Mouse (Mus musculus) thymus, adult 2 months (tissue): ENCODE data around the gene Sdc4. TPM values are rescaled to one million over a fixed set of nuclear protein-coding genes. Genes with fewer than 3 reads are reported as not detected.
A peak's percentile ranks its signal among the peaks of the same experiment; 100 is the strongest.

Source experiments
- DNase-seq: peaks from one replicate; pipeline ENCODE4 v3.0.0; 2021
- H3K27ac ChIP-seq: fragments of 200-500 bp; 2 replicates; pipeline ENCODE4 v1.5.1; 2012; ENCODE audit warnings: low read length, control low read depth; ENCODE audit not compliant: control insufficient read depth, insufficient read depth
- H3K27me3 ChIP-seq: fragments of 200-500 bp; 2 replicates; pipeline ENCODE4 v1.6.1; 2012; ENCODE audit warnings: mild to moderate bottlenecking, low read length, moderate library complexity, mixed read lengths; ENCODE audit not compliant: control insufficient read depth, insufficient read depth
- H3K36me3 ChIP-seq: fragments of 200-500 bp; 2 replicates; pipeline ENCODE4 v1.6.1; 2012; ENCODE audit warnings: mild to moderate bottlenecking, low read length, moderate library complexity; ENCODE audit not compliant: control insufficient read depth, insufficient read depth
- H3K4me1 ChIP-seq: fragments of 200-500 bp; replicated peaks from 2 replicates; pipeline ENCODE4 v1.6.1; 2012; ENCODE audit warnings: low read length; ENCODE audit not compliant: control insufficient read depth, insufficient read depth
- H3K4me3 ChIP-seq: fragments of 200-500 bp; 2 replicates; pipeline ENCODE4 v1.5.1; 2012; ENCODE audit warnings: mild to moderate bottlenecking, low read length, control low read depth, moderate library complexity; ENCODE audit not compliant: control insufficient read depth, insufficient read depth
- CTCF ChIP-seq: fragments of 200-500 bp; IDR thresholded peaks from 2 replicates; pipeline ENCODE4 v1.5.1; 2012; ENCODE audit warnings: mild to moderate bottlenecking, control low read depth, low read length, moderate library complexity, borderline replicate concordance; ENCODE audit not compliant: control insufficient read depth, poor library complexity, insufficient read depth; ENCODE audit errors: extremely low read depth
- POLR2A ChIP-seq: fragments of 200-500 bp; IDR thresholded peaks from 2 replicates; pipeline ENCODE4 v1.6.1; 2012; ENCODE audit warnings: mild to moderate bottlenecking, low read length, control low read depth, moderate library complexity; ENCODE audit not compliant: control insufficient read depth, poor library complexity, insufficient read depth; ENCODE audit errors: extremely low read depth
- WGBS: fragments of 180-500 bp; shearing (Covaris S2); methylation state at CpG from one replicate; pipeline ENCODE4 v1.1.7; 2018; 5-methylcytosine and 5-hydroxymethylcytosine counted together
- polyA plus RNA-seq: library from polyadenylated mRNA; depleted of rRNA; stranded (reverse); fragments of >200 nt; gene quantifications from 2 replicates; pipeline ENCODE4 v1.2.3, GENCODE M21; 2012

Gene Sdc4
- polyA plus RNA-seq, 1 experiment, result 18.6 TPM

DNA sequence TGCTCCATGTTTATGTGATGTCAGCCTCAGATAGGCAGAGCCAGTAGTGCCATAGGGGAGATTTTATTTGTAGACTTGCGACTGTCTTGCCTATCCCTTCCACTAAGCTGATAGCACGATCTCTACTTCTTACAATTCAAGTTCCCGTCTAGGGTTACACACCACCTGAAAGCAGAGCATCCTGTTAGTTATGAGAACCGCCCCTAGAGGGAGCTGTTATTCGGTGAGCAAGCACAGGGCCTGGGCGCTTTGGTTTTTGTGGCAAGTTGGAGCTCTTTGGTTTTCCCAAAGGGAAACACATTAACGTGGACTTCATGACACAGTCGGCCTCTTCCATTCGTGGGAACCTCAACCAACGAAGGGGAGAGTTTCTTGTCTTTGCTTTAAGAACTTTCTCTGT is 26.6 kb upstream of the Sdc4 start:
- Histone ChIP-seq H3K4me3 (no peak overlapping the region), H3K27me3 (no peaks in the 10 kb centered on the region), H3K27ac (no peak overlapping the region), H3K36me3 (peaks cover 5% of the 10 kb centered on the region; the same call in 1 of the 2 replicates), H3K4me1 (no peaks in the 10 kb centered on the region)
- DNase-seq, result peak; percentile 56
- TF ChIP-seq POLR2A (no peak), CTCF (no peak)
- WGBS, result 55% methylated on average over 10 of the region's 10 CpGs

DNA sequence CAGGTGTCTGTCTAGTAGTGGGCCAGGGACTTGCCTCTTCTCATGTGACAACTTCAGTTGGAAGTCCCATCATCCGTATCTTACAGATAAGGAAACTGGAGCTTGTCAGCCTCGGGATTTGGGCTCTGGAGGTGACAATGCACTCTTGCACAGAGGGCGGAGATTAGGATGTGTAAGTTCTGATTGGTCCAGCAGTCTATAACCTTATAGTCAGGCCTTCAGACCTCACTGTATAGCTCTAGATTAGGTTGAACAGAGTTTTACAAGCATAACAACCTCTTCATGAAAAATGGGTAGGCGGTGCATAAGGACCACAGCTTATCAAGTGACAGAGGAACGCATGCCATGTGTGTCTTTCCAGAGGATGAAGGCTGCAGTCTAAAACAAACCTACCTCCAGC is 23.1 kb upstream of the Sdc4 start:
- Histone ChIP-seq H3K36me3 (peaks cover 19% of the 10 kb centered on the region), H3K27me3 (no peaks in the 10 kb centered on the region), H3K4me3 (no peak overlapping the region), H3K27ac (no peak overlapping the region), H3K4me1 (peaks cover under 1% of the 10 kb centered on the region; the same call in 1 of the 2 replicates)
- TF ChIP-seq CTCF (no peak), POLR2A (no peak)
- WGBS, result 88% methylated on average over 5 of the region's 5 CpGs
- DNase-seq, result no peak

DNA sequence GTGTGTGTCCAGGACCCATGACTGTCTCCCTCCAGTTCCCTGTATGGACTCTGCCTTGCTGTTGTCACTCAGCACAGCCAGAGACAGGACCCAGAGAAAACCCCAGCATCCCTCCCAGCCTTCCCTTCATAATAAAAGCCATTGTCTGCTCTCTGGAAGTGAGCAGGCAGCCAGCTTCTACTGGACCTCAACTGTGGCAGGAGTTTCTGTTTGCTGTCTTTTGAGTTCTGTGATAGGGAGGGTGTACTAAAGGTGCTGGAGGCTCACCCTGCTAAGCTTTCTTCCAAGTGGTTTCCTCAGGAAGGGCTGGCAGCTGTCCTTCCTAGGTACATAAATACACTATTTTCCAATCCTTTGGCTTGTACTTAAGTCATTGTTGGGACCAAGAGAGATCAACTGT is 21.5 kb upstream of the Sdc4 start:
- H3K4me1 ChIP-seq, result peaks cover 6% of the 10 kb centered on the region
- no peaks in the 10 kb centered on the region for H3K27me3 ChIP-seq
- H3K27ac ChIP-seq, result no peak overlapping the region
- DNase-seq, result no peak
- H3K36me3 ChIP-seq, result peaks cover 19% of the 10 kb centered on the region
- TF ChIP-seq POLR2A (no peak), CTCF (no peak)
- H3K4me3 ChIP-seq, result no peak overlapping the region

DNA sequence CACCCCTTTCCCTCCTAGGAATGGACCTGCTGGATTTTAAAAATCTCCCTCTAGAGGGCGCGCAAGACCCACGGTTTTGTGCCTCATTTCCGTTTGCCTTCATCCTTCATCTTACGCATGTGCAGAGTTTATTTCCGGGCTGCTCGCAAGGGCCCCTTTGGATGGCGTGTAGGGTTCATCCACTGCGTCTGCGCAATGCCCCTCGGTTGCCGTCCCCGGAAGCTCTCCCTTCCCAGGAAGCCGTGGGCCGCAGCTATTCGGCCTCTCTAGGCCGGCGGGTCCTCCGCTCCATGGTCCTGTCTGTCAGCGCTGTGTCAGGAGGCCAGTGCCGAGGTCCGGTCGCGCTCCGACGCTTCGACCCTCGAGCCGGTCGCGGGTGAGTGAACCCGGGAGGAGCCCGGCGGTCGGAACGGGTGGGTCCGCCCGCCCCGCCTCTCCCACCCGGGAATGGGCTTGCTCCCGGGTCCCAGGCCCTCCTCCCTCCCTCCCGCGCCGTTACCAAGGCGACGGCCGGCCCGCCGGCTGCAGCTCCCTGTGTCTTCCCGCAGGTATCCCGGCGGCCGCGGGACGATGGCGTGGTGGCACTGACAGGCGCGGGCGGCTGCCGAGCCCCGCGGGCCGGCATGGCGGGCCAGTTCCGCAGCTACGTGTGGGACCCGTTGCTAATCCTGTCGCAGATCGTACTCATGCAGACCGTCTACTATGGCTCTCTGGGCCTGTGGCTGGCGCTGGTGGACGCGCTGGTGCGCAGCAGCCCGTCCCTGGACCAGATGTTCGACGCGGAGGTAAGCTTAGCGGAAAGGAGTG is 17.3 kb upstream of the Sdc4 start, which contains the start of gene Gm20458:
Gene Gm20458, plus strand, starts transcription at position 223 of the 807 bp plus-strand sequence.
- DNase-seq, result peak; percentile 95
- WGBS, result under 1% methylated on average over 75 of the region's 79 CpGs
- Histone ChIP-seq H3K4me3 (peak within 1 kb of the TSS; percentile 94), H3K27ac (peak within 1 kb of the TSS; percentile 14; the same call in 1 of the 2 replicates), H3K27me3 (no peaks in the 10 kb centered on the region), H3K36me3 (peaks cover 19% of the 10 kb centered on the region), H3K4me1 (peaks cover 6% of the 10 kb centered on the region)
- peak; percentile 62; the same call in 1 of the 2 replicates for TF ChIP-seq POLR2A
- 0 out of 2 replicates have a peak, but pooled peaks have one; percentile 39 for TF ChIP-seq CTCF

DNA sequence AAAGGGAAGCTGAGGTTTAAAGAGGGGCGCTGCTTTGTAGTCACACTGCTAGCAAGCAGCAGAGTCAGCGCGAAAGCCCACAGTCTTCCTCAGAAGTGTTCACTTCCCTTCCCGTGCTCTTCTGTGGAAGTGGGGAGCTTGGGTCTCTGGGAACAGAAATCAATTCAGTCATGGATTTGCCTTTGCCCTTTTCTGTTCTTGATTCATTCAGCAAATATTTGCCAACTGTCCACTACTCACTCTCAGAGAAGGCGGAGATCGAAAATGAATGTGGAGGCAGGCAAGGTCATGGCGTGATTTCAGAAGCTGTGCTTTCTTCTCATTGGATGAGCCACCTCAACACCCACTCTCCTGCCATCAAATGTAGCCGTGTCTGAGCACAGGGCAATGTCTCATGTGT is 14.8 kb upstream of the Sdc4 start:
- no peak for DNase-seq
- peaks cover 6% of the 10 kb centered on the region for H3K4me1 ChIP-seq
- no peak overlapping the region for H3K27ac ChIP-seq
- no peak for TF ChIP-seq CTCF
- no peak for TF ChIP-seq POLR2A
- no peaks in the 10 kb centered on the region for H3K27me3 ChIP-seq
- H3K36me3 ChIP-seq, result peaks cover 4% of the 10 kb centered on the region
- no peak overlapping the region for H3K4me3 ChIP-seq
- 19% methylated on average over 8 of the region's 8 CpGs for WGBS

DNA sequence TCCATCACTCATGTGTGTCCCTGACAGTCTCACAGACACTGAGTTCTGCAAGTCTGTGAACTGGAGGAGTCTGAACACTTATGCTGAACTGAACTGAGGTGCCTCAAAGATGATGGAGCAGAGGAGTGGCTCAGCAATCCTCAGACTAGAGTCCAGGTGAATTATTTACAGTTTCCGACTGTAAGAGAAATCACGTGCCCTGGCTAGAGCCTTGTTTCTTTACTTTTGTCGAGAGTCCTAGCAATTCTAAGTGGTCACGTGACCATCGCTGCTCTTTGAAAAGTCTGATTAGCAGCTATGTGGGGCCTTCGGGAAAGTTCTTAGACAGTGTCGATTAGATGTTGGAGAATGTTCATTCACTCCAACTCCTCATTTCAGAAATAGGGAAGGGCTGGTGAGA is 14.3 kb upstream of the Sdc4 start:
- no peaks in the 10 kb centered on the region for H3K36me3 ChIP-seq
- H3K4me1 ChIP-seq, result peaks cover 6% of the 10 kb centered on the region
- no peak for DNase-seq
- TF ChIP-seq CTCF, result no peak
- no peak for TF ChIP-seq POLR2A
- no peak overlapping the region for H3K4me3 ChIP-seq
- no peak overlapping the region for H3K27ac ChIP-seq
- 42% methylated on average over 7 of the region's 7 CpGs for WGBS
- no peaks in the 10 kb centered on the region for H3K27me3 ChIP-seq

DNA sequence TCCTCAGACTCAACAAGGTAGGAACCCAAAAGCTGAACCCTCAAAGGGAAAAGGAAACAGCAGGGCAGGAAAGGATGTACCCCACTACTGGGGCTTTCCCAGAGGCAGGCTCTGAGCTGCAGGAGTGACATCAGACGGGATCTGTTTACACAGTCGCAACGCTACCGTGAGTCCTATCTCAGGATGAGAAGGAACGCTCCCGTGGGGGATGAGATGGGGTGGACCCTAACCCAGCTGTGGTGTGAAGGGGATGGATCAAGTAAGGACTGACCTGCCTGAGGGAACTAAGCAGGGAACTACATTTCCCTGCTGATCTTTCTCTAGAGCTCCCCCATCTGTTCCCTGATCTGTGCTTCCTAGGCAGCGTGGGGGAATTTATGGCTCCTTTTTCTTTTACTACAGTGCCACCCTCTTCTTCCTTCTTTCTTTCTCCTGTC is 13.2 kb upstream of the Sdc4 start, which contains the start of gene Sys1:
Gene Sys1, plus strand, starts transcription at position 101 of the 437 bp plus-strand sequence.
- Histone ChIP-seq H3K27me3 (no peaks in the 10 kb centered on the region), H3K4me3 (no peak within 1 kb of the TSS), H3K36me3 (no peaks in the 10 kb centered on the region), H3K4me1 (peaks cover 8% of the 10 kb centered on the region), H3K27ac (no peak within 1 kb of the TSS)
- TF ChIP-seq POLR2A (no peak), CTCF (no peak)
- no peak for DNase-seq
- WGBS, result 16% methylated on average over 7 of the region's 7 CpGs
